ENCODE assay signal across 16 mouse cellular contexts in genomic region chr11:26381499-26381898, GRCm38 (mm10).
"Had no signal": no experiment of that assay in that cellular context is flagged by ENCODE, and none has a peak within 500 bp of the region (broad histone marks: within the 10 kb centered on the region; RNA-seq: fewer than 3 reads in every experiment).

No protein-coding gene starts in this region.

- H3K9me3 ChIP-seq: midbrain, embryonic 10.5 days; midbrain, embryonic 12.5 days; neural tube, embryonic 12.5 days; stomach, embryonic 15.5 days had no signal

- H3K4me1 ChIP-seq: midbrain, embryonic 10.5 days; midbrain, embryonic 12.5 days; neural tube, embryonic 12.5 days; stomach, embryonic 15.5 days had no signal

- H3K36me3 ChIP-seq: midbrain, embryonic 10.5 days; midbrain, embryonic 12.5 days; neural tube, embryonic 12.5 days; stomach, embryonic 15.5 days had no signal

- ATAC-seq: midbrain, embryonic 16.5 days had no signal

- H3K4me3 ChIP-seq: midbrain, embryonic 10.5 days; midbrain, embryonic 12.5 days; myocyte; neural tube, embryonic 12.5 days; stomach, embryonic 15.5 days had no signal

- H3K9ac ChIP-seq: lung, embryonic 14.5 days; midbrain, embryonic 12.5 days; neural tube, embryonic 12.5 days; stomach, embryonic 15.5 days had no signal

- DNase-seq: lung, adult 18-20 months; lung, embryonic 14.5 days; lung, postnatal 10 days; lung, postnatal 4 days; midbrain, embryonic 14.5 days; right cerebral cortex, postnatal 14 days; thymus, adult 2 months; thymus, postnatal 14 days; thymus, postnatal 36 days had no signal

- H3K27ac ChIP-seq: midbrain, embryonic 10.5 days; midbrain, embryonic 12.5 days; neural tube, embryonic 12.5 days; stomach, embryonic 15.5 days; stomach, postnatal 0 days had no signal

- H3K27me3 ChIP-seq: midbrain, embryonic 12.5 days; neural tube, embryonic 12.5 days; stomach, embryonic 15.5 days had no signal

- H3K4me2 ChIP-seq: lung, embryonic 14.5 days; midbrain, embryonic 12.5 days; neural tube, embryonic 12.5 days; stomach, embryonic 15.5 days had no signal
